Mouse (Mus musculus) splenic B cell, adult 2 months (primary cell): ENCODE data around the gene Chst14.

Source experiments
- DNase-seq: peaks from one replicate; pipeline ENCODE4 v3.0.0-alpha.2; 2011; ENCODE audit warnings: low read depth, low spot score
- H3K27me3 ChIP-seq: 2 replicates; pipeline ENCODE4 v1.6.1; 2012; ENCODE audit warnings: mild to moderate bottlenecking, low read length, moderate library complexity, mixed read lengths; ENCODE audit not compliant: control insufficient read depth, poor library complexity, insufficient read depth, severe bottlenecking
- H3K36me3 ChIP-seq: 2 replicates; pipeline ENCODE4 v1.6.1; 2012; ENCODE audit warnings: mild to moderate bottlenecking, low read length, moderate library complexity, mixed read lengths; ENCODE audit not compliant: control insufficient read depth, poor library complexity, insufficient read depth, severe bottlenecking

Gene Chst14

DNA sequence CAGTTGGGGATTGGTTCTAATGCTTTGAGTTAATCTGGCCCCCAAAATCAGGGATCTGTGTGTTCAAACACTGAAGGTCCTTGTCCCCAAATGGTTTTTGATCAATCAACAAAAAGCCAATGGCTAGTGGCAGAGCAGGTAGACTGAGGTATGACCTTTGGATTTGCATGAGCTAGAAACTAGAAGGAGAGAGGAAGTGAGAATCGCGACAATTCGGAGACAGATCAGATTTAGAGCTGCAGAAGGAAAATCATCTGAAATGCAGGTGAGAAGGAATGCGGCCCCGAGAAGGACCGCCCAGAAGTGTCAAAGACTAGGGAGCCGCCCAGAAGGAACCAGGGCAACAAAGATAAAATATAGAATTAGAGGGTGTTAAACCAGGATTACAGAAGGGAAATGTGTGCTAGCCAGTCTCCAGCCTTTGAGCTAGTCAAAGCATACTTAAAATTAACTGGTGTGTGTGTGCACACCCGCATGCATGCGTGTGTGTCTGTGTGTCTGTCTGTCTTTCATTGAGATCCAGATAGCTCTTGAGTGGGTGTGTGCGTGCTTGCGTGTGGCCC, 43.4 kb downstream of the Chst14 start:
- Histone ChIP-seq H3K27me3 (no peaks in the 10 kb centered on the region), H3K36me3 (no peaks in the 10 kb centered on the region)
- no peak for DNase-seq

DNA sequence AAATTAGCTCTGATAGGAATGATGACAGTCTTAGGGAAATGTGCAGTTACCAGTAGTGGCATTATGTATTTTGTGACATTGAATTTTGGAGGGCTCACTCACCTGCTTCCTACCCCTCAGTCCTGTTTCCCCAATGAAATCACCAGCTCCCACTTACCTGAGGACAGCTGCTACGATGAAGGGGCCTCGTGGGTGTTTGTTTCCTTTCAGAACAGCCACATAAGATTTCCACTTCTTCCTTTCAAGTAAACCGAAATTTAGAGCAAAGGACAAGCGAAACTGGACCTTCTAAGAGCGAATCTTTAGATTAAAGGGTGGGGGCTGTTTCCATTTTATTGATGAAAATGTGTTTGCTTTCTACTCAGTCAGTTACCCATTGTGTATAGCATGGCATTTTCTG, 45.8 kb downstream of the Chst14 start:
- no peaks in the 10 kb centered on the region for H3K27me3 ChIP-seq
- DNase-seq, result no peak
- no peaks in the 10 kb centered on the region for H3K36me3 ChIP-seq

DNA sequence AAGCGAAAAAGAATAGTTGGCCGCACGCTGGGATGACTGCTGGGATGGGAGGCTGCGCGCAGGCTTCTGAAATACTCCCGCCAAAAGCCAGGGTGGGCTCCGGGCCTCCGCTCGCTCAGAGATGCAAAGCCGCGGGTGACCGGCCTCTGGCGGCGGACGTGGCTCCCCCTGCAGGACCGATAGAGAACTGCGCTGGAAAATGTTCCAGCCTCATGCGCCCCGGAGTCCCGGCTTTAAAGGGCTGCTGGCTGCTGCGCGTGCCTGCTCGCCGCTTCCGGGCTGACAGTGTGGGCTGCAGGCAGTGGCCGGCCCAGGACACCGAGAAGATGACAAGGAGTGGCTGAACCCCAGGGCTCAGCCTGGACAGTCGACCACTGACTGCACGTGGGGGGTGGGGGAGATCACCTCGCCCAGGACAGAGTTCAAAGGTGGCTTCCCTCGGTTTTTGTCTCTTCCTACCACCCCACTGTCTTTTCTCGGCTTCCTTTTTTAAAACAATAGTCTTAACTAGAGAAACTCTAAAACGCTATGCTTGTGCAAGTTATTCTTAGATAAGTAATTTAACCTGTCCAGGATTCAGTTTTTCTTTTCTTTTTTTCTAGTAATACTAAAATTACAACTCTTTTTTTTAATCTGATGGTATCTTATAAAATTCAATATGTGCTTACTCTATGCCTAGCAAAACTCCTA, 46.5 kb downstream of the Chst14 start:
- DNase-seq, result peak; percentile 88
- Histone ChIP-seq H3K36me3 (no peaks in the 10 kb centered on the region), H3K27me3 (no peaks in the 10 kb centered on the region)

DNA sequence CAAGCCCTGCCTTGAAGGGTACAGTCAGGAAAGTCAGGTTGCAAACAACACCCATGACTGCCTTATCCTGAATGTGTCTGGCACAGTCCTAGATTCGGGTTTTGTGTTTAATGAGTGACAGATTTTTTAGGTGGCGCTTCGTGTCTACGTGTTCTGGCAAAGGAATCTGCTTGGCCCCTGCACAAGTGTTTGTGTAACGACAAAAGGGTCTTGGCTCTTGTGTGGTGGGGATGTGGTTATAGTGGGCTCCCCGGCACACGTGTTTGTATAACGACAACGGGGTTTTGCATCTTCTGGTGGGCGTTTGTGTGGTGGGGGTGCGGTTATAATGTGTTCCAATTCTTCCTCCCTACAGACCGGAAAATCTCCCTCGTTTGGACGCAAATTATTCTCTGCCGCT, 49.6 kb downstream of the Chst14 start:
- Histone ChIP-seq H3K36me3 (no peaks in the 10 kb centered on the region), H3K27me3 (no peaks in the 10 kb centered on the region)
- DNase-seq, result no peak

DNA sequence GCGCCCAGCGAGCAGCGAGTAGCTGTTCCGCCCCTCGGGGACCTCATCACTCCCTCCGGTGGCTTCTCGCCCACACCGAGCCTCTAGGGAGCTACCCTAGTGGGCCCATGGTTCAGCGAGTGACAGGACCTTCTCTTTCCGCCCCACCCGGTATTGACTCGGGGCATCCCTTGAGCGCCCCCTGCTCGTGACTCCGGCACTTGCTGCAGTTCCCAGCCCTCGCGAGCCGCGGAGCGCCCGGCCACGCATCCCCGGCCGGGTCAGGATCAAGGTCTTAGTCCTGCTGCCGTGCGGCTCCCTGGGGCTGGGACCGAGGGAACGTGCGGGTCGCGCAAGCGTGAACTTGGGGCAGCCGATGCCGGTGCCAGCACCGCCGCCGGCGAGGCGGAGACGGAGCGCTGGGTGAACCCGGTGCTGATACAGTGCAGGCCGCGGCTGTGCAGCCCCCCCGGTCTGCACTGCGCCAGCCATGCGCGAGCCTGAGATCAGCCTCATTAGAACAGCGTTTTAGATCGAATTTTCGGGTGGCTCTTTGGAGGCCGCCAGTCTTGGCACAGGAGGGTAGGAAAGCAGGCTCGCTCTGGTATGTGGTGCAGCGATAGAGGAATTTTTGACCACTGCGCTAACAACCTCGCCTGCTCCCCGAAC, 50.1 kb downstream of the Chst14 start:
- H3K36me3 ChIP-seq, result no peaks in the 10 kb centered on the region
- DNase-seq, result peak; percentile 96
- H3K27me3 ChIP-seq, result no peaks in the 10 kb centered on the region

DNA sequence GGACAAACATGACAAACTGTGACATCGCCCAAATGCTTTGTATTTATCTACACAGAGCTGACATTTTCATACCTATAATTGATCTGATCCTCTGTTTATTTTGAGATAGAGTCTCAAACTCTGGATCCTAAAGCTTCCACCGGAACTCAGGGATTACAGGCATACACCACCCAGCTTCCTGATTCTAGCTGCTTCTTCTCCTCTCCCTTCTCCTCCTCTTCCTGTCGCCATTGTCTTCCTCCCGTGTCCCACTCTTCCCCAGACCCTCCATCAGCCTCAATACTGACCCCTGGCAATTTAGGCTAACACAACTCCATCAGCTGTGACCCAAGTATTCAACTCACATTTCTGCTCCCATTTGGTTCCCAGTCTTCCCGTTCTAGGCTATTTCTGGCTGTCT, 50.6 kb downstream of the Chst14 start:
- Histone ChIP-seq H3K36me3 (no peaks in the 10 kb centered on the region), H3K27me3 (no peaks in the 10 kb centered on the region)
- no peak for DNase-seq

DNA sequence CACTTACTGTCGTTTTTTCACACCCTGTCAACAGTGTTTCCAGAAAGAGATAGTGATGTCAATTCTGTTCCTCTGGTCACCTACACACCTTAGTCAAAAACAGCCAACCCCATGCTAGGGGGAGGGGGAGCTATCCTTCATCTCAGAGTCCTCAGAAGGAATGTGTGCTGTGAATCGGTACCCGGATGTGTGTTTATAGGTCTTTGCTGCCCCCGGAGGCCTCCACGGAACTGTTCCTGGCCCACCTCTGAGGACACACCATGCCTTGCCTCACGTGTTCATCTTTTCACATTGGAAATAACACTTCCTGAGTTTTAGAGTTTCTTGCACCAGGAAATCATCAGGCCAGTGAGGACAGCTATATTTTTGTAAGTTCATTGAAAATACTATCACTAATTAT, 51.8 kb downstream of the Chst14 start:
- peak; percentile 36 for DNase-seq
- H3K27me3 ChIP-seq, result no peaks in the 10 kb centered on the region
- no peaks in the 10 kb centered on the region for H3K36me3 ChIP-seq
